Mouse (Mus musculus): Measurements from ENCODE around the gene Dis3.

GRCm38 (mm10) chr14:99103050-99103449, 3.5 kb upstream of the Dis3 start:
- no peak for TF ChIP-seq CTCF (IDR thresholded peaks at IDR 0.05; ENCODE audit: extremely low read depth, insufficient read depth, low read length)
- no peak for TF ChIP-seq POLR2A (IDR thresholded peaks at IDR 0.05; ENCODE audit: extremely low read depth, insufficient read depth, low read length)

All from cortical plate, adult 2 months (tissue).